Mouse (Mus musculus): ENCODE data around the gene Ppfia1.

GRCm38 (mm10) chr7:144550811-144551210 is 2.7 kb downstream of the Ppfia1 start:
- TF ChIP-seq NANOG (IDR thresholded peaks at IDR 0.05; ENCODE audit: borderline replicate concordance, low read length) (no peak), CTCF (conservative IDR thresholded peaks at IDR 0.05; ENCODE audit: low read length) (no peak), POU5F1 (IDR thresholded peaks at IDR 0.05; ENCODE audit: borderline replicate concordance, low read length) (no peak)
